Mouse (Mus musculus): Measurements from ENCODE around the gene Fbxl22.

- TF ChIP-seq GATA1 (IDR thresholded peaks at IDR 0.05; ENCODE audit: borderline replicate concordance, low read length) (no peak), FLI1 (IDR thresholded peaks at IDR 0.05; ENCODE audit: low read length) (no peak)
Observed at GRCm38 (mm10) chr9:66560295-66560694, 45.9 kb upstream of the Fbxl22 start.
